Mouse (Mus musculus): ENCODE results near the gene Thap2. TPM values are rescaled to one million over a fixed set of nuclear protein-coding genes. Genes with fewer than 3 reads are reported as not detected.

Gene Thap2
- total RNA-seq, 2 experiments from 2014 or later: 4.4 to 6.6 TPM

GRCm38 (mm10) chr10:115358216-115358919 lies 25.9 kb downstream of the Thap2 start:
- no peak for DNase-seq
- intact Hi-C loops (cut with DNase I): loop anchor here (2.0 kb wide), 1 partner anchor 20 kb away; no protein-coding TSS in a partner anchor

- no peak for DNase-seq
- intact Hi-C loops (cut with DNase I): no loop called here
These were observed 28.1 kb downstream of the Thap2 start for GRCm38 (mm10) chr10:115356106-115356505.

- intact Hi-C loops (cut with DNase I): no loop called here
- no peak for DNase-seq
These were observed 29.2 kb downstream of the Thap2 start for GRCm38 (mm10) chr10:115355016-115355415.

- intact Hi-C loops (cut with DNase I): no loop called here
- no peak for DNase-seq
These were observed 29.7 kb downstream of the Thap2 start for GRCm38 (mm10) chr10:115354553-115354952.

GRCm38 (mm10) chr10:115350810-115351397 lies 33.3 kb downstream of the Thap2 start:
- intact Hi-C loops (cut with DNase I): no loop called here
- DNase-seq: no peak

GRCm38 (mm10) chr10:115349509-115349908 lies 34.7 kb downstream of the Thap2 start:
- DNase-seq: no peak
- intact Hi-C loops (cut with DNase I): no loop called here

- no peak for DNase-seq
- intact Hi-C loops (cut with DNase I): no loop called here
These were observed 35.2 kb downstream of the Thap2 start for GRCm38 (mm10) chr10:115349029-115349428.

GRCm38 (mm10) chr10:115348131-115348530 lies 36.1 kb downstream of the Thap2 start:
- DNase-seq: no peak
- intact Hi-C loops (cut with DNase I): no loop called here

GRCm38 (mm10) chr10:115346444-115346843 lies 37.8 kb downstream of the Thap2 start:
- no peak for DNase-seq
- intact Hi-C loops (cut with DNase I): no loop called here

GRCm38 (mm10) chr10:115342771-115343425 lies 41.3 kb downstream of the Thap2 start:
- intact Hi-C loops (cut with DNase I): no loop called here

GRCm38 (mm10) chr10:115339820-115340328 lies 44.4 kb downstream of the Thap2 start:
- no peak for DNase-seq
- intact Hi-C loops (cut with DNase I): loop anchor here (2.0 kb wide), 1 partner anchor 19 kb away; no protein-coding TSS in a partner anchor

More at GRCm38 (mm10) chr10:115342771-115343425, 41.3 kb downstream of the Thap2 start:
- no peak for DNase-seq

- DNase-seq: no peak
- intact Hi-C loops (cut with DNase I): no loop called here
These were observed 47.3 kb downstream of the Thap2 start for GRCm38 (mm10) chr10:115336901-115337300.

- DNase-seq: no peak
- intact Hi-C loops (cut with DNase I): no loop called here
These were observed 50.7 kb downstream of the Thap2 start for GRCm38 (mm10) chr10:115333528-115333927.

- no peak for DNase-seq
These were observed 51.2 kb downstream of the Thap2 start for GRCm38 (mm10) chr10:115332997-115333396.

GRCm38 (mm10) chr10:115332420-115332952 lies 51.8 kb downstream of the Thap2 start:
- intact Hi-C loops (cut with DNase I): no loop called here
- DNase-seq: no peak

More at GRCm38 (mm10) chr10:115332997-115333396, 51.2 kb downstream of the Thap2 start:
- intact Hi-C loops (cut with DNase I): no loop called here

- no peak for DNase-seq
- intact Hi-C loops (cut with DNase I): loop anchor here (5.0 kb wide), 1 partner anchor 288 kb away; no protein-coding TSS in a partner anchor
These were observed 55.2 kb downstream of the Thap2 start for GRCm38 (mm10) chr10:115329010-115329530.

- peak; percentile 50 to 69 for DNase-seq
- intact Hi-C loops (cut with DNase I): loop anchor here (5.0 kb wide), 1 partner anchor 289 kb away; no protein-coding TSS in a partner anchor
These were observed 55.7 kb downstream of the Thap2 start for GRCm38 (mm10) chr10:115328514-115328913.

GRCm38 (mm10) chr10:115323295-115323694 lies 60.9 kb downstream of the Thap2 start:
- intact Hi-C loops (cut with DNase I): loop anchor here (2.0 kb wide), 1 partner anchor 62 kb away; the partner anchor contains the start of genes Thap2 and Zfc3h1
- peak; percentile 62 to 71 for DNase-seq

GRCm38 (mm10) chr10:115321317-115322035 lies 62.8 kb downstream of the Thap2 start:
- no peak for DNase-seq
- intact Hi-C loops (cut with DNase I): loop anchor here (2.0 kb wide), 1 partner anchor 63 kb away; the partner anchor contains the start of genes Thap2 and Zfc3h1
